Mouse (Mus musculus): ENCODE results near the gene Ttc27.
"Not testable (repeated sequence)": the region's sequence is repeated elsewhere in the genome, so short reads cannot be mapped to it uniquely, and the experiment has no call there.

The Ttc27 gene

DNA sequence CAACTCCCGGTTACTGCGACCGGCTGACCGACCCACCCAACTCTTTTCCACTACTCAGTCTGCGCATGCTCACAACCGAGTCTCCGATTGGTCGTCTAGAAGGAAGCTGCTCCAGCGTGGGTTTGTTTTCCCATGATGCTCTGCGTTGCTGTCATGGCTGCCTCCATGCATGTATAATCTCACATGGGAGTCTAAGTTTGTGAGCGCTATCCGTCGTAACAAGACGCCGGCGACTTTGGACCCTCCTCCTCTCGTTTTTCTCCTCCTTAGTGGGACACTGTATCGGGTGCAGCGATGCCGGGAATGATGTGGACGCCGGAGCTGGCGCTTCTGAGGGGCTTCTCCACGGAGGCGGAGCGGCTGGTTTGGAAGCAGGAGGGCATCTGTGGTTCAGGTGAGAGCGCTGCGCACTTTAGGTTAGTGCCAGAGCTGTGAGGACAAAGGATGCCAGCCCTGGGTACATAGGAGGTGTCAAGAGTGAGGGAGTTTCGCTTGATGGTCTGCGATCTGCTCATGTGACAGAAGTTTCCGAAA, at the start of gene Ttc27:
TSS of gene Ttc27 (plus strand) at position 115 of the 534 bp plus-strand sequence.
- peak; percentile 97 for DNase-seq

DNA sequence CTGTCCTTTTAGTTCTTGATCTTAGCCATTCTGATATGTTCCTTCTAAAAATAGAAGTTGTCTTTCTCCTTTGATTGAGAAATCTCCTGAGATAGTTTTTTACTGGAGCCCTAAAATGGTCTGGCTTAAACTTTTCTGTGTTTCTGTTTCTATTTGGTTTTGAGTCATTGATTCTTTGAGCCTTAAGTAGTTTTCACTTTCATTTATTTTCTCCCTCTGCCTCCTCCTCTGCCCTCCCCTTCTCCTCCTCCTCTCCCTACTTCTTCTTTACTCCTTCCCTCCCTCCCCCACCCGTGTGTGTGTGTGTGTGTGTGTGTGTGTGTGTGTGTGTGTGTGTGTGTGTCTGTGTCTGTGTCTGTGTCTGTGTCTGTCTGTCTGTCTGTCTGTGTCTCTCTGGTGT, 49.5 kb upstream of the Ttc27 start:
- no peak for DNase-seq

DNA sequence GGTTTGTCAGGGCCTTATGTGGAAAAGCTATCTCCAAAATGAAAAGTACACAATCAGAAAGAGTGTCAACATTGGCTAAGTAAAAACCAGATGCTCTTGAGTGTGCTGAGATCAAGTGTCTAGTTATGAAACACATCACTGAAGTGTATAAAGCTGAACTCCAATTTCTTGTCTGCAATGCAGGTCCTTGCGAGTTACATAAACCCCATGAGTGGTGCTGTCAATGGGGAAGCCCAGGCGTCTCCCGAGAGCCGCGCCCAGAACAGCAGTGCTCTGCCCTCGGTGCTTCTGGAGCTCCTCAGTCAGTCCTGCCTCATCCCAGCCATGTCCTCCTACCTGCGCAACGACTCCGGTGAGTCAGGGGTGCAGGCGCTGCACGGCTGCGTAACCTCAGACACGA, 47.5 kb upstream of the Ttc27 start:
- DNase-seq, result no peak

DNA sequence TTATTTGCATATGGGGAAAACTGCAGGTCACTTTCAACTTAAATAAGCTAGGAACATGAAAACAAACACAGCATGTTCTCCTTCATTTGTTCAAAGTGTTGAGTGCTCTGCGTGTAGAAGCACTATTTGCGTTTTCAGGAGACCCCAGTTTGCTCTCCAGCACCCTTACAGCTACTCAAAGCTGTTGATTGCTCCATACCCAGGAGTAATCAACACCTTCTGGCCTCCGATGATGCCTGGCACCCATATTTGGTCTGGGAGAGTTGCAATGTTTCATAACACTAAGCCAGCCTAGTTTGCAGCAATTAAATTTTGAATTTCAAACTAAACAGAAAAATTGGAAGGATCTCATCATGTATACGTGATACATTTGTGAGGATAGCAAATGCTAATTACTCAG, 45.1 kb upstream of the Ttc27 start:
- no peak for DNase-seq

DNA sequence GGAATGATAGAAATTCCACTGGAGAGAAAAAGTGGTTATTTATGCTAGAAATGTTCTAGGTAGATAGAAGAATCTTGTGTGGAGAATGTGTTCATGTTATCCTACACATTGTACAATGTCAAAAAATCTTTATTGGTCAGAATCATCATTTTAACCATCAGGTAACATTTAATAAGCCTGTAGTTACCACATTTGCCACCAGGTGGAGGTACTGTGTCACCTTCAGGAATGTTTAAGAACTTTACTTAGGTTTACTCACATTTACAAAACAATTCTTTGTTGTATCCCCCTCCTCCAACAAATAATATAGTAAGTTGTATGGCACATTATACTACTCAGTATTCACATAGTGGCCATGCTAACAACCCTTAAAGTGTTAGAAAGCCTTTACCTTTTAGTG, 44.3 kb upstream of the Ttc27 start:
- peak; percentile 67 for DNase-seq

DNA sequence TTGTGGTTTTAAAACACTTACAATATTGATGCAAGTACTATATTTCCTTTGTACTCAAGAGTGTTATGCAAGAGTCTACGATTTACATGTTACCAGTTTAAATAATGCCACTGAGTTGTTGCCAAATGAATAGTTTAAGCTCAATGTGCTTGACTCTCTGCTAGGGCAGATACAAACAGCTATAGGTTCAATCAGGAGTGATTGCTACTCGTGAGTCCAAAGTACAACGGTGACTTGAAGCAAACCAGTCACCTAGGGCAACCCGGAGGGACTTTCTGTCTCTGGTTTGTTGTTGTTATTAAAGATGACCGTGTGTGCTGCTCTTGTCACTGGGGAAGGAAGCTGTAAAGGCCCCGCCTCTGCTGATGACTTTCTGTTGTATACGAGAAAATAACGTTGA, 39.5 kb upstream of the Ttc27 start:
- no peak for DNase-seq

DNA sequence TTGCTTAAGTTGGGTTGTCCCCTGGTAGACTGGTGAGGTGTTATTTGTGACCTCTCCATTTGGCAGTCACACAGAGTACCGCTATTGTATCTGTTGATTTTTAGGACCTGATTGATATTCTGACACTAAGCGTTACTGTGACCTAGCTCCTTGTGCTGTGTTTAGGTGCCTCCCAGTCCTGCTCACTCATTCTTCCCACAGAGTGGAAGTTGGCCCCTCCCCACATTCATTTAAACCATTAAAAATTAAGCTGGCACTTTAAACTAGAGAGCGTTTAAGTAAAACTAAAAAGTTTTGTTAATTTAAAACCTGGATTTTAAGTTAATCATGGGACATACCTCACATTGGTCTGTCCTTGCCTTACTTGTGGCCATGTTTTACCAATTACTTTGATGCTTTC, 32.6 kb upstream of the Ttc27 start:
- DNase-seq, result peak; percentile 69

DNA sequence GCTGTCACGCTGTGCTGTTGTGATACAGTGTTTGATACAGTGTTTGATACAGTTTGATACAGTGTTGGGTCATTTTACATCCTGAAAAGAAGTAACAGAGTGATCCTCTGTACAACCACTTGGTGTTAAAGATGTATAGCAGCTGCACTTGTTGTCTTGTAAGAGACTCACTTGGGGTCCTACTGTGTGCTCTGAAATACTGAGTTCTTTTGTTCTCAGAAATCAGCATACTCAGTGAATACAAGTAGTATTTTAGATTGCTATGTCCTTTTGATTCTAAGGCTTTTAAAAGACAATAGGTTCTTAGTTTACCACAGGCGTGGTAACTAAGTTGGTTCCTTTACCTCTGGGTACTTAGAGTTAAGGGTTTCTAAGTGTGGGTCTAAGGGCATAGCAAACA, 29.0 kb upstream of the Ttc27 start:
- DNase-seq, result no peak

DNA sequence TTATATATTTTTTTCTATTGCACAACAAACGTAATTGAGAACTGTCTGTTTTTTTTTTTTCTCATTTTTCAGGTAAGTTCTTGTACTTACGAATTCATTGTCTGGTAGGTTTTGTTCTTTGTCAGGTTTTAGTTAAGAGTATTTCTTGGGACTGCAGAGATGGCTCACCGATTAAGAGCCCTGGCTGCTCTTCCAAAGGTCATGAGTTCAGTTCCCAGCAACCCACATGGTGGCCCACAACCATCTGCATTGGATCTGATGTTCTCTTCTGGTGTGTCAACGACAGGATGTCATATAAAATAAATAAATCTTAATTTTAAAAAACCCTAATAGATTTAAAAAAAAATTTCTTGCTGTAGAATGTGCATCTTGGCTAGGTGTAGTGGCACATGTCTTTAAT, 28.1 kb upstream of the Ttc27 start:
- peak; percentile 55 for DNase-seq

DNA sequence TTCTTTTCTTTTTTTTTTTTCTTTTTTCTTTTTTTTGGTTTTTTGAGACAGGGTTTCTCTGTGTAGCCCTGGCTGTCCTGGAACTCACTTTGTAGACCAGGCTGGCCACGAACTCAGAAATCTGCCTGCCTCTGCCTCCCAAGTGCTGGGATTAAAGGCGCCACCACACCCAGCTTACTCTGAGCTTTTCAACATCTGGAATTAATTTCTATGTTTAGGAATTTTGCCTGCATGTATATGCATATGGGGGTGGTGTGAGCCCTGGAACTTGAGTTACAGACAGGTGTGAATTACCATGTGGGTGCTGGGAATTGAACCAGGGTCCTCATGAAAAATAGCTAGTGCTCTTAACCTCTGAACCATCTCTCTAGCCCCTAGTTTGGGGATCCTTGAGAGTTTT, 15.9 kb upstream of the Ttc27 start:
- DNase-seq, result not testable (repeated sequence)

DNA sequence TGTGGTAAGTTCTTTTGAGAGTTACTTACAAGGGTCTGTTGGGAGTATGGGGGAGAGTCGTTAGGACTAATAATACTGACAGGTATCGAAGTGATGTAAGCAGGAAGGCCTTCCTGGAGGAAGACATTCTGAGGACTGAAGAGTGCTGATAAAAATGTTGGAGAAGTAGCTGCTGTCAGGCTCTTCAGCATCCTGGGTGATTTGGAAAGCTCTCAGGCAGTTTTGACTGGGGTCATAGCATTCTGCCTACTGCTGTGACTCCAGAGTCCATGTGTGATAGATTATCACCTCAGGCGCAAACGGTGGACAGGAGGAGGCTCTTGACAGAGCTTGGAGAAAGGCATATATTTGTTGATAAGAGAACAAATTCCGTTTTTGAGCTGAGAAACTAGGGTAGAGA, 12.1 kb upstream of the Ttc27 start:
- no peak for DNase-seq

DNA sequence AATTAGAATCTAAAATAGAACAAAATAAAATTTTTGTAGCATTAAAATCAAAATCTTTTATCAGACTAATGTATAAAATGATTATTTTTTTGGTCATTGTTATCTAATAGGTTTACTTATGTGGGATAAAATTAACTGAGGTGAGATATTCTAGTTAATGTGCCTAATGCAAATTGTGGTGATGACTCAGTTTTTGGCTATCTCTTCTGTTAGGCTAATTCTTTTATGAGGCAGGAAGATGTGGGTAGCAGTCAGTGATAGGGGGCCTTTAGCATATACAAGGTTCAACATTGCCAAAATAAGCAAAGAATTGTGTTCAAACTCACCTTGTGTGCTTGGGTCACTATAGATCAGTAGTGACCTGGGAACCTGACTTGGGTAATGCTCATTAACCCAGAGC, 10.9 kb upstream of the Ttc27 start:
- no peak for DNase-seq

DNA sequence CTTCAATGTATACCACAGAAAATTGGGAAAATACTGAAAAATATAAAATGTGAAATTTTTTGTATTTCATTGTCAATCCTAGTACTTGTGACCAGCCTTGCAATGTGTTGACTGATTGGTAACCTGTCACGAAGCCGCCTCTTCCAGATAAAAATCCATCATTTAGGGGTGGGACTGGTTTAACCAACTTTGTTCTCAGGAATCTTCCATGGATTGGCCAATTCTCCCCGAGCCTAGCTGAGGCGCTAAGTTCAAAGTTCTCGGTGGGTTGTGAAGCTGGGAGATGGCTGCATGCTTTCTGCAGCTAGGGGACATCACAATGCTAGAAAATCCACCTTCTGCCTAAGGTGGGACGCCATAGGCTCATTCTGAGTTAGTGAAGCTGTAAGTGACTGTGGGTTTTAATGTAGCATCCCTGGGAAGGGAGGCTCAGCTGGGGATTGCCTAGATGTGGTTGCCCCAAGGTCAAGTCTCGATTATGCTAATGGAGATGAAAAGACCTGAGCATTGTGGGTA, 9.8 kb upstream of the Ttc27 start:
- DNase-seq, result no peak

DNA sequence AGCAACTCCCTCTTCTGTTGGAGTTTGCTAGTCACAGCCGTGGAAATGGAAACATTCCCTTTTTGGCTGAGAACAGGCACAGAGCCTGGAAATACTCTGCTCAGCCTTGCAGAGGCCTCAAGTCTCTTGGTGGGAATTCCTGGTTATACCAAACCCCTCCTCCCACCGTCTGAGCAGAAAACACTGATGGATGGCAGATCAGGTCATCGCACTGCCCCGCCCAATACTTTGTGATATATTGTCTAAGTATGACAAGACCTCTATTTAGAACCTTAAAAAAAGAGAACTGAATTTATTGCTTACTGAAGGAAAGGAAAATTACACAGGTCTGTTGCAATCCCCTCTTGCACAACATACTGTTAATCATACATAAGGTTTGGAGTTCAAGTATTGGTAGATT, 6.8 kb upstream of the Ttc27 start:
- DNase-seq, result no peak

DNA sequence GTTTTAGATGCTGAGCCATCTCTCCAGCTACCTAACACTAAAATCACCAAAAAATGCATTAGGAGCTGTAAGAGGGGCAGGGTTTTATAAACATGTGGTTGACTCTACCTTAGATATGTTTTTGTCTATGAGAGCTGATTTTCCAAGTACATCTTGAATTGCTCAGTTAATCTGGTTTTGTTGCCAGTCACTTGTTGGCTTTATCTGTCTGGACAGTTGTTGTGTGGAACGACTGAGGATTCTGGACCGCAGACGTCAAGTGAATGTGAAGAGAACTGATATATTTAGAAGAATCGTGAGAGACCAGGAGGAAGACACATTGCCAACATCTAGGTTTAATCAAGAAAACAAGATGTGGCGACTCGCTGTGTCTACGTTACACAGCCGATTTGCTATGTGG, 5.9 kb upstream of the Ttc27 start:
- no peak for DNase-seq

DNA sequence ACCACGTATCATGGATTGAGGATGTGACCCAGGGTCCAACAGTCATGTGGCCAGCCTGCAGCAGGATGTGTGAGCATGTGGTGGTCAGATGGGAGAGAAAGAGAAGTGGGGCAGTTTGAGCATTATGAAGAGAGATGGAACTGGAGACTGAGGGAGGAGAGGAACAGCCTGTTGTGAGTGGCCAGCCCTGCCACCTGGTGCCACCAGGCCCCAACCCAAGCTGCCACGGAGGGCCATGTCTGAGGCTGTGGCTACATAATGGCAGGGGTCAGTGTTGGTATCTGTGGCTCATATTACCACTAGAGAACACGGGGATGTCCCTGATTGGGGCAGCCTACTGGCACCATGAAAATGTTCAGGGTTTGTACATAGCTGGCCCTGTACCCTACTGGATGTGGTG, 2.4 kb upstream of the Ttc27 start:
- no peak for DNase-seq

DNA sequence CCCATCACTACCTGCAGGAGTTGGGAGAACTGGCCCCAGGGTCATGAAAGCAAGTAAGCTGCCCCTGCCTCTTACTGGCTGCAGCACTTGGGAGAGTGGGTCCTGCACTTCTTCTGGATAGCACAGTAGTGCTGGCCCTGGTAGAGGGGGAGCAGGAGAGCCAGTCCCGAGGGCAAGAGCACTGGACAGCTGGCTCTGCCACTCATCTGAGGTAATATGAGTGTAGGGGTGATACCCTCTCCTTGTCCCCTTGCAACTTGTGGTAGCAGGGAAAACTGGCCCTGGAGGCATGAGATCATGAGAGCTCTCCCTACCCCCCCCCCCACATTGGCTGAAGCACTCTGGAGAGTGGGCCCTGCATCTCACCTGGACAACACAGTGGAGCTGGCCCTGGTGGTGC, 1.8 kb upstream of the Ttc27 start:
- DNase-seq, result no peak

DNA sequence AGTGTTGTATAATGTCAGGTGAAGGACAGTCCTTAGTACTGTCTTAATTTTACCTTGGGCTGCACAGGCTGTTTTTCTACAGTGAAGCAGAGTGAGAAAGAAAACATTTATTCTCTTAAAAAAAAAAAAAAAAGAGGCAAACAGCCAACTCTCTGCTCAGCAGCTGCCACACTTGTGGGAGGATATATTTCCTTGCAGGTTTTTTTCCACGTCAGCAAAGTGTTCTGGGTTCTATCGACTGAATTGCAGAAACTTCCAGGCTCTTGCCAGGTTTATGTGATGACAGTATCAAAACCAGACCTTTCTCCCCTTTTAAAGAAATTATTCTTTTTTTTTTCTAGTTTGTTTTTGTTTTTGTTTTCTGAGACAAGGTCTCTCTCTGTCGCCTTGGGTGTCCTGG, 889 bp upstream of the Ttc27 start:
- DNase-seq, result no peak

DNA sequence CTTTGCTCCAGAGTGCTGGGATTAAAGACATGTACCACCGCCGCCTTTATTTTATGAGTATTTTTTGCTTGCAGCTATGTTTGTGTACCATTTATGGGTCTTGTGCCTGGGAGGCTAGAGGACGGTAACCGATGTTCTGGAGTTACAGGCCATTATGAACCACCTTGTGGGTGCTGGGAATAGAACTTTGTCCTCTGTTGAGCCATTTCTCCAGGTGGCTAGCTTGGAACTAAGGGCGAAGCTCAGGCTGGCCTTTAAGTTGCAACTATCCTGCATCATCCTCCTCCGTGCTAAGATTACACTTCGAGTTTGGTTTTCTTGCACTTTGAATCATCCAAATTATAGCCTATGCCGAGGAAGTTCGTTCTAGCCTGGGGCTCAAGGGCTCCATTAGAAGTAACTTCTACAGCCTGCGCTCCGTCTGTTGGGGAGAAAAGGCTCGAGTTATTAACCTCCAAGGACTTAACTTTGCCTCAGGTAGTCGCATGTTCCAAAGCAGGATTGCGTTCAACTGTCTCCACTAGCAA, 378 bp upstream of the Ttc27 start:
- no peak for DNase-seq

DNA sequence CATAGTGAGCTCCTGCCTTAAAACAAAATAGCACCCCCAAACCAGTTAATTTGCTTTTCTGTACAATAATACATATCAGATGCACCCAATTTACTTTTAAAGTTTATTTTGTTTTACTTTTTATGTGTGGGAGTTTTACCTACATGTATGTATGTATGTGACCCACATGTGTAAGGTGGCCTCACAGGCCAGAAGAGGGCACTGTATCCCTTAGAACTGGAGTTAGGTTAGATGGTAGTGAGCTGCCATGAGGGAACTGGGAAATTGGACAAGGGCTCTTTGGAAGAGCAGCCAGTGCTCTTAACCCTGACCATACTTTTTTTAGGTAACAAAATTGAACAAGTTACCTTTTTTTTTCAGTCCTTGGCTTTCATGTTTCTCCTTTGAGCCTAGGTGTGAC, 15.3 kb downstream of the Ttc27 start:
- DNase-seq, result no peak

DNA sequence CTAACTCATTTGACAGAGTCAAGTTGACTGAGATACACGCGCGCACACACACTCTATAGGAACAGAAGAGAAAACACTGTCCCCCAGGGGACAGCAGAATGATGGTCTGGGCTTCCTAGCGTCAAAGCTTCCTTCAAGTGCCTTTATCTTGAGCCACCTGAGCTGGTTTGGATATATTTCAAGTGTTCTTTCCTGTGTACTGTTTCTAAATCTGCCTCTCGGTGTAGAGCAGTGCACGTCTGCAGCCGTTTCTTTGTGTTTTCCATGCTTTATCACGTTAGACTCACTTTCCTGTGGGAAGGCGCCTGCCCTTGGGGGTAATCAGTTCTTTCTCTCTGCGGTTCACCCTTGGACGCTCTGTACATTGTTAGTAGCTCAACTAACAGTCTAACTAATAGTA, 17.9 kb downstream of the Ttc27 start:
- DNase-seq, result no peak

DNA sequence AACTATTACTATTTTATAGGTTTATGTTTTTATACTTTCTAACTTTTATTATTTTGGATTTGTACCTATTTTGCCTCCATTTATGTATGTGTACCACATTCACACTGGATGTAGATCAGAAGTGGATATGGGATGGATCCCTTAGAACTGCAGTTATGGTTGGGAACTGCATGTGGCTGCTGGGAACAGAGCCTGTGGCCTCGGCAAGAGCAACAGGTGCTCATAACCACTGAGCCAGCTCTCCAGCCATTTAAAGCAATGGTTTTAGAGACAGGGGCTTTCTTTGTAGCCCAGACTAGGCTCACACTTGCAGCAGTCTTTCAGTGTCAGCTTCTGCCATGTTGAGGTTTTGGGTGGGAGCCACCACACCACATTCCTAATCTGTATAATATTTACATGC, 32.1 kb downstream of the Ttc27 start:
- no peak for DNase-seq

DNA sequence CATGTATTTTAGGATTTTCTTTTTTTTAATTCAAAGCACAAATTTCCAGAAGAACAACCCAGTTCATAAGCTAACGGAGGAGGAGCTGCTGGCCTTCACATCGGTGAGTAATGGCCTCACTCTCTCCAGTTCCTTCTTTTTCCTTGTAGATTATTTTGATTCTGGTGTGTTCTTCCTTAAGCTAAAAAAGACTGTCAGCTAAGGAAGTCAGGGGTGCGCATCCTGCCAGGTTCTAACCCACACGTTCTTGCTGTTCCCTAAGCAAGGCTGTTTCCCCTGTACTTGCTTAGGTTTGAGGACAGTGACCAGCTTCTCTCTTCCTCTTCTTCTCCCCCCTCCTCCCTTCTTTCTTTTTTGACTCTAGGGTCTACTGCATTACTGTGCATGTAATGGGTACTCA, 33.5 kb downstream of the Ttc27 start:
- DNase-seq, result no peak

DNA sequence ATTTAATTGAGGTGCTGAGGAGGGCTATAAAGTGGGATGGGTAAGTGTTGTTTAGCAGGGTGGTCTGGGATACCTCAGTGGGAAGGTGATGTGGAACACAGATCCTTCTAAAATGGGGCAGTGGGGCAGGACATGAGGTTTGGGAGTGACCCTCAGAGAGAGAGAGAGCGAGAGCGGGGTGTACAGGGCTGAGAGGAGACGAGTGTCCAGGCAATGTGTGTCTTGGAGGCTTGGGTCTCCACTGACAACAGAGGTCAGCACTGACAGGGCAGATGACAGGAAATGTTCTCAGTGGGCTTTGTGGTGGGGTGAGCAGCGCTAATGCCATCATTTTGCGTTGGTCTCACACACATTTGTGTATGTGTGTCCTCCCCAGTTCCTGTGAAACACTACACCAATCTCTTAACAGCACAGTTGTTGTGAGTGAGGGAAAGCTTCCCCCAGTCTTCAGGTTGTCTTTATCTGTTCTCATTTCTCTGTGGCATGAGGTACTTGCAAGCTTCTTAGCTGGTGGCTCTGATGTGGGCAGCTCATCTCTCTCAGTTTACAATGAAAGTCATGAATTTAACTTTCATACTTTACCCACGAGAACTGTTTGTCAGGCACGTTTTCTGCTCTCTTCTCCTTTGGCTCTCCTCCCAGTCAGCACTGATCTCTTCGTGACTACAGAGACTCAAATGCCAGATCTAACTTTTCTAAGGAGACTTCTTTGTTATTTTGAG, 35.5 kb downstream of the Ttc27 start:
- no peak for DNase-seq

DNA sequence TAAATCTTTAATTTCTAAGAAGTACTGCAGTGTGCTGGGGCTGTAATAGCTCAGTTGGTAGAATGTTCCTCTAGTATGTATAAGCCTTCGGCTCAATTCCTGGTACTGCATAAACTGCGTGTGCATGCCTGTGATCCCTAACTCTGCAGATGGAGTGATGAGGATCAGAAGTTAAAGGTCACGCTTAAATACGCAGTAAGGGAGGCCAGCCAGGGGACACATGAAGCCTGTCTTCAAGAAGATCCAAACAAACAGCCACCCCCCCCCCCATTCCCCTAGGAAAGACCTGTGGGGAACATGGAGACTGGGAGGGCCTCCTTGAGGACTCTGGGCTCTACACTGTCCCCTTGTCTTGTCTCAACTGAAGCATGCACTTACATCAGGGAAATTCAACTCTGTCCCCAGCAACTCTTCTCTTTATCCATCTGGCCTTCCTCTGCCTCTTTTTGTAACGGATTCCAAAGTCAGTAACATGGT, 36.1 kb downstream of the Ttc27 start:
- DNase-seq, result no peak

All from kidney, adult 9 months (tissue).